Mouse (Mus musculus) retina, embryonic 14.5 days (tissue): ENCODE results near the gene Igf1.

ENCODE experiments used
- DNase-seq: peaks from one replicate; pipeline ENCODE4 v3.0.0-alpha.2; 2015; ENCODE audit warnings: low spot score

Gene Igf1

DNA sequence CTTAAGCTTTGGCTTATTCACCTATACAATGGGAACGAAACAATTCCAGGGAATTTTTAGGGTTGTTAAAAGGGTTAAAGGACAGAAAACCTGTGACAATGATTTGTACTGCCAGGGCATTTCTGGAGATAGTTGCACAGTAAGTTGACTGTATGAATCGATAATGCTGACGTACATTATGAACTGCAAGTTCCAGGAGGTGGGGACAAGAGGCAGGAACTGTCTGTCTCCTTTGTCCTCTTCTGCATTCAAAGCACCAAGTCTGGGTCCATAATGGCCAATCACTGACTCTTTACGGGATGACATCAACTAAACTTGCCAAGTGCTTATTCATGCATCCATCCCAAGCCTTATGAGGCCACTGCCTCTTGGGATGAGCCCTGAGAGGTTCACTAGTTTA is 39.3 kb downstream of the Igf1 start:
- no peak for DNase-seq

DNA sequence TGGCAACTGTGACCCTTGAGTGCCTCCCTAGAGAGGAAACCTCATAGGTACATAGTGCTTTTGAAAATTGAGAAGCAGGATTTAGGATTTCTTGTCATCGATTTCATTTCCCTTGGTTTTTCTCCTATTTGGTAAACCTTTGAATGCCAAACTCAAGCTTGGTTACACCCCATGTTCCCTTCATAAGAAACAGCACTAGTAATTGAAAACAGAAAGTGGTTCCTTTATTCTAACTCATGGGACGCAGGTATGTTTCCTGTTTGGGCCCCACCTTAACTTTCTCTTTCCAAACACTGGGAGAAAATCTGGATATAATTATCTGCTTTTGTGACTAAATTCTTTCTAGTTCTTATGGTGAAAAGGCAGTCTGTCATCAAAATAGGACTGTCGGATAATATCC is 40.8 kb downstream of the Igf1 start:
- DNase-seq: no peak

DNA sequence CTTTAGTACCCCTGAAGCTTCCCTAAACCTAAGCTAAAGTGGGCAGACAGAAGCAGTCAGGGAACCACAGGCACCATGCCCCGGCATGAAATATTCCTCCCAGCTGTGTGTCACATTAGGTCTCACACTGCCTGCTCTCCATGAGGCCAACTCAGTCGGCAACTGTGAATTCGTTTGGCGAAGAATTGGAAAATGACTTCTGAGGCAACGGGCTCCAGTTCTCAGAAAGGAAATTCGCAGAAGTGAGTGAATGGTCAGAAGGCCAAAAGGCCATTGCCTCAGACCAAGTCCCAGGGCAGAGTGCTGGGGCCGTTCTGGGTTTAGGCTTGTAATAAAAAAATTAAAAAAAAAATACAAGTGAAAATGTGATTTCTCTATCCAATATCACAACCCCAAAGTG is 43.9 kb downstream of the Igf1 start:
- no peak for DNase-seq

DNA sequence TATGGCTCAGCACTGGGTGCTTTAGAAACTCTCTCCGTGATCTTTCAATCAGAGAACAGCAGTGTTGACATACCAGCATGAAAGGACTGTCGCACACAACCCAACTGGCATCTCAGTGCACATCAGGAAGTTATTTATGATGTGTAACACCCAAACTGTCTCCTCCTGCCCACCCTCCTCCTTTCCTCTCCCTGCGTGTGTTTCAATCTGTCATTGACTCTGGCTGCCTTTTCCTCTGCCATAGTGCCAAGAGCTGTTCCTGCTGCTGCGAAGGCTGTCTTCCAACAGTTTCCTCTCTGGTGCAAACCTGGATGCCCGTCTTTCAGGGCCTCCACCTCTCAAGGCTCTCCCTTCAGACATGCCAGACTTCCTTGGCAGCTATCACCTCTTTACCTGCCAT is 46.3 kb downstream of the Igf1 start:
- no peak for DNase-seq

DNA sequence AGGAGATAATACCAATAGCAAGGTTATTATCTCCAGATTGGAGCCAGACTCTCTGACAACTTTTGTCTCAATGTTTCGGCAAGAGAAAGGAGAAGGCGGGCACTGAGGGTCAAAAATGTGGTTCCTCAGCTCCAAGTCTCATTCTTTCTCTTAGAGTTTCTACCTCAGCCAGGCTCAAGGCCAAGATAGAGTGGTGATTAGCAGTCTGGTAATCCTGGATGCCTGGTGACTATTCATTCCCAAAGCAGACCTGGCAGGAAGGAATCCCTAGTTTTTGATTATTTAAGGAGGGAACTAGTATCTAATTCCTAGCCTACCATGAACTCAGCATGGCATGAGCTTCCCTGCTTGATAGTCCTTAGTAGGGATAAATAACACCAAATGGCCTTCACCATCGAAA is 47.0 kb downstream of the Igf1 start:
- no peak for DNase-seq

DNA sequence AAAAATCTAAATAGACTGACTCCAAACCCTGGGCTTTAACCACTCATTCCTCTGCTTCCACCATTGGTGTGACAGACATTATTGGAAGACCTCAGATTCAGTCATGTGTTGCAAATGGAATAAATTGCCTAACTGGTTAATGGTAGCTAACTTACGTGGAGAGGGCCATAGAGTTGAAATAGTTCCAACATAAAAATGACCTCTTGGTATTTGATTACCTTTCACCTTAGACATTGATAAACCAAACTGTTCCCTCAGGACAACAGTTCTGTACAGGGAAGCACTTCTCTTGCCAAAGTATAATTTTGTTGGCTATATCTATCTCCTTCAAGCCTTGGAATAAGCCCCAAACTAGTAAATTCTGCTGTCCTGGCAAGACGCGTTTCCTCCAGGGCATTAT is 48.1 kb downstream of the Igf1 start:
- DNase-seq: no peak

DNA sequence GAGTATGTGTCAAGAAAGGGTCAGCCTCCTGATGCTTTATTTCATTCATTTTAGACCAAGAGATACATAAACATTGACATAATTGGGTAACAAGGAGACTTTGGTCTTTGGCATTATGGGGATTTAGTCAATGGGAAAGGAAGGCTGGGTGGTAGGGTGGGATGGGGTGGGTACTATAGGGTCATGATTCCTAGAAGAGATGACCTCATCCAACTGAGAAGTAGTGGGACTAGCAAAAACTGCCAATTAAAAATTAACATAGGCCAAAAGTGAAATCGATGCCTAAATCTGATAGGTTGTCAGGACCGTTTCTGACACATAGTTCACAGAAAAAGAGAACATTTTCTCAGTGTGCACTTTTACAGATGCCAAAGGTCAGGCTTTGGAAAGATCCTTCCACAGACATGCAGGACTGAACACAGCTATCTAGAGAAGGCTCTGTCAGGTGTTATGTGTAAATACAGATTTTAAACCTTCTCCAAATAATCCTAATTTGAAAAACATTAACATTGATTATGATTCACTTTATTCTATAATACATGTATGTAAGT is 48.8 kb downstream of the Igf1 start:
- DNase-seq: no peak

DNA sequence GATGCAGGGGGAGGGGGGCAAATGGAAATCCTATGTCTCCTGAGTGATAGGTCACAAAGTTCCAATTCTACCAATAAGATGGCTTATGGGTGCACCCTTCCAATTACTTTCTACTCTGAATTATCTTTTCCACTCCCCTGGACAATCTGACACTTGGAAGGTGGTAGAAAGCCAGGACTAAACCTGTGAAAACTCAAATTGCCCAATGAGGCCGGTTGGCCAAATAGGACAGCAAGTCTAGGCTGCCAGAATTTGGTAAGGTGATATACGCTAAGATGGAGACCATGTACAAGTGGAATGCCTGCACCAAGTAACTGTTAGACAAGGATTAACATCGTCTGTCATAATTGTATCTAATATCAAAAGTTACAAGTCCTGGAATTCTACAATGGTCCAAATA is 55.8 kb downstream of the Igf1 start:
- no peak for DNase-seq

DNA sequence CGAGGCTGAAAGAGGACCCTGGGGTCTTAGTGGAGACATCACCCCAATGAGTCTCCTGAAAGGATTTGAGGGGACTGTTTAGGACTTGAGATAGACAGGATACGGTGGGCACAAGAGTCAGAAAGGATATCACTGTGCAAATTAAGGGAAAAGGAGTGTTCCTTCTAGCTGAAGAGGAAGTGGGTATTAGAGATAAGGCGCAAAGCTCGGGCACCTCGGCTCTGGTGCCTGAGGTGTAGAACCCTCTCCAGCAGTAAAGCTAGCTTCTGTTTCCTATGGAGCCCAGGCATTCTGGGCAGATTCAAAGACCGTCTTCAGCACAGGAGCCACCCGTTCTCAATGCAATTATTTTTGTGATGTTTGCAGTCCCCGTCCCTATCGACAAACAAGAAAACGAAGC is 56.9 kb downstream of the Igf1 start:
- no peak for DNase-seq

DNA sequence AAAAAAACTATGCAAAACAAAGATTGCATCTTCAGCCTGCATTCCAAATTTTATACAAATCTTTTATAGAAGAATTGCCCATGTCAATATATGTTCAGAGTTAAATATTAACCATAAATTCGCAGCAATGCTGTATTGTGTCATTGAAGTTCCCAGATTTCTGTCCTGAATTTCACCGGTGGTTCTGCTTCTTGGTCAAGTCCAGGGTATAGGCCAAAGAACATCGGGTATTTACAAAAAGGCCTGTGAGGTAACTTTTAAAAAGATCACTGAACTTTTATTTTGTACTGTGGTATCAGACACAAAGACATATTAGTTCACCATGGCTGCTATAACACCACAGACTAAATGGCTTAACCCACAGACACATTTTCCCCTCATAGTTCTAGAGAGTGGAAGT is 57.7 kb downstream of the Igf1 start:
- DNase-seq: no peak

DNA sequence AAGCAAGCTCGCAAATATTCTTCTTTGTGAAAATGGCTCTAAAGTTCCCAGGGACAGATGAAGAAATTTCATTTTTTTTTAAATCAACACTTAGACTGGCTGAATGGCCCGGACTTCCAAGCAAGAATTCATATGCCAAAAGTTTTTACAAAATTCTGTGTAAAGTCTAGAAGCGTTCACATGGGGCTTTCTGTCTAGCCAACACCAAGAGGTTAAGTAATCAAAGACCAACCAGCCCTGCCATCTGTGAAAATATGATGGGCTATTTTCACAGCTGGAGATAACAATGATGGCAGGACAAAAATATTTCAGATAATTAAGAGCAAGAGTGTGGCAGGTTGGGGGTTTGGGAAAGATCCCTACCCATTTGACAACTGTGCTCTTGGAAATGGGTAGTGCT is 64.2 kb downstream of the Igf1 start:
- no peak for DNase-seq

DNA sequence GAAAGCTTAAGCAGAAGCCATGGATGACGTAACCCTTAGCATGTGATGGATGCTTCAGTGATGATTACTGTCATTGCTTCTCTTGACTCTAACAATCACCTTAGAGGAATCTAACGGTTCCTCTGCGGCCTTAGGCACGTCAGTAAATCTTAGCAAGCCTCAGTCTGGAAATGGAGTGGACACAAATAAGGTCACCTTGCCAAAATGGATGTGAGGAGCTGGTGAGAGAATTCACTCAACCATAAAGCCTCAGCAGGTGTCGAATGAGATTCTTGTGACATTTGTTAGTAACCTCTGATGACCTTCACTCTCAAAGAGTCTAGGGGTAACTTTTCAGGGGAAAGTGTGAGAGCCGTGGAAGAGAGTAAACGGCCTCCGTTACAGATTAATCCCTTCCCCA is 68.5 kb downstream of the Igf1 start:
- peak; percentile 26 for DNase-seq

DNA sequence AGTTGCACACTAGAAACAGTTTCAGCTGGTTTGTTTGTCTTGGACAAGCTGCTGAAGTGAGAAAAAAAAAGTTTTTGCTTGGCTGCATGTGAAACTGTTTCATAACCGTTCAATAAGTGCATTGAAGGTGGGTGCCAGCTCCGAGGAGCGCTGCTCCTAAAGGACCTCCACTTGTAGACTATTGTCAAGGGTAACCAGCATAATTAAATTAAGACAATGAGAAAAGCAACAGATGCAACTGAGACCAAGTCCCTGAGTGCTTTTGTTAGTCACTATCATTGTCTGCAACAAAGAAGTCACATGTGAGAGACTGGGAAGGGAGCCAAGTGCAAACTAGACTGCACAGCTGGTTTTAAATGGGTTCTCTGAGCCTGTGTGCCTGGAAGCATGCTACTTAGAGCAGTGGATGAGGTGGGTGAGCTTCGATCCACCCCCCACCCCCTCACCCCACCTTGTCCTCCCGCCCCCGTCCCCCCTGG is 69.1 kb downstream of the Igf1 start:
- DNase-seq: peak; percentile 75

DNA sequence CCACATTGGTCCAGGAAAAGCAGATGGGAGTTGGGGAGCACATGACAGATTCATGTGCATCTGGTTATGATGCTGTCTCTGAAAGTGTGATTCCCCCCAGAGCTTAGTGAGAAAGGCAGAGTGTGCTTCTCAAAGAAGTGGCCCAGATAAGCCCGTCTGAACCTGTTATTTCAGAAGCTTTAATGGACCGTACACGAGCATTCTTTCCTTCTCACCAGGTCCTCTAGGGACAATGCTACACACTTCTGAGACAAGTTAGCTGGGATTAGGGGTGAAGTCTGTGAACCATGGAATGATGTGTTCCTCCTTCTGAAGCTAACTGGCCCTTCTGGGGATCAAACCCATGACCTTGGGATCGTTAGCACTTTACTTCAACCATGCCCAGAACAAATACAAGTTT is 90.1 kb downstream of the Igf1 start:
- peak; percentile 87 for DNase-seq

DNA sequence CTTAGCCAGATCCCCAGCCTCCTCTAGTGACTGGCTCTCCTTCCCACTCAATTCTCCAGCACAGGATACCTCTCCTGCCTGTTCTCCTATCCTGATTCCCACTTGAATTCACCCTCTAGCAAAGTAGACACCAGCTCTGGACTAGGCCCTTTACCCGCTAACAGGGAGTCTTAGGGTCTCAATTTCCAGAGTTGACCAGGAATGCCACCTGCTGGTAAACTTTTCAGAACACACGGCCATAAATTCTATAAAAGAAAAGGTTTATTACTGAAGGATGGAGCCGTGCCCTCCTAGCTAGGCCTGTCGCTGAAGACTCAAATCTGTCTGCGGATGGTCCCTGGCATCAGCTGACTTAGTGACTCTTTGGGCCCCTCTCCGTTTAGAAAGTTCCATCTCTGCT is 113.5 kb downstream of the Igf1 start:
- DNase-seq: peak; percentile 27

DNA sequence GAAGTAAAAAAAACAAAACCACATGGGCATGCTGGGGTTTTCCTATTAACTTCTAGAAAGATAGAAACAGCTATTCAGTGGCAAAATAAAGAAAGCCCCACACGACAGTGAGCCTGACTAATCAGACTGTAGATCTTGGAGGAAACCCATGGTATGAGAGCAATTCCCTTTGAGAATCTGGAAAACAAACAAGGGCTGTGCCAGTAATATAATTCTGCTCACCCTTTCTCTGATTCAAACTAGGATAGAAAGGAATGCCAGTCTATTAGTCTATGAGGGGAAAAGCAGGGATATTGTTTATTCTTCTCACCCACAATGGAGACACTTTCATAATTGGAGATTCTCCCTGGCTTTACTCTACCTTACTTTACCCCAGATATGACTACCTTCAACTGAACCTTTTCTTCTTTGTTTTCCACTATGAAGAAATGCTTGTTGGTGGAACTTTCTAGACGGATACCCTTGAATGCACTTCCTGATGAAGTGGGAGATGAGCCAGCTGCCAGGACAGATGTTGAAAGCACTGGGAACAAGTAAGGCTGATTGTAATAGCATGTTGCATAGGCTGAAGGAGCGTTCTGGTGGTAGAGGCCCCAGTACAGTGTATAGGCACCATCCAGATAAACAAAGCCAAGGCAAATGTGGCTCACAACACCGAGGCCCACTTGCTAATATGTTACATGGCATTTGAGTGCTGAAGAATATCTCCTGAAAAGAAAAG is 116.0 kb downstream of the Igf1 start:
- DNase-seq: no peak

DNA sequence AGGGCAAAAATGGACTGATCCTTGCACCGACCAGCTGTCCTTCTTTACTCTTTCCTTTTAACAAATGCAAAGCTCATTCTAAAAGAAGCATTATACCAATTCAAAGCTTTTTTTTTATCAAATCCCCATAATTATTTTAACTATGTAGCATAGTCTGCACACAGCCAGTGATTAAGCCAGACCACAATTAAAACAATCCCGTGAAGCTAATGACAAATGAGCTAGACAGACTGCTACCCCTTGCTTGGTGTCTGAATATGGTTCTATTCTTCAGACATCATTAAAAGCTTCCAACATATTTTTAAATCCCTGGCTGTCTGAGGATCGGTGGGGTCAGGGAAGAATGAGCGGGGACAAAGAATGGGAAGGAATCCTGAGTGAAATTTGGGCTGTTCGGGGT is 127.3 kb downstream of the Igf1 start:
- no peak for DNase-seq

DNA sequence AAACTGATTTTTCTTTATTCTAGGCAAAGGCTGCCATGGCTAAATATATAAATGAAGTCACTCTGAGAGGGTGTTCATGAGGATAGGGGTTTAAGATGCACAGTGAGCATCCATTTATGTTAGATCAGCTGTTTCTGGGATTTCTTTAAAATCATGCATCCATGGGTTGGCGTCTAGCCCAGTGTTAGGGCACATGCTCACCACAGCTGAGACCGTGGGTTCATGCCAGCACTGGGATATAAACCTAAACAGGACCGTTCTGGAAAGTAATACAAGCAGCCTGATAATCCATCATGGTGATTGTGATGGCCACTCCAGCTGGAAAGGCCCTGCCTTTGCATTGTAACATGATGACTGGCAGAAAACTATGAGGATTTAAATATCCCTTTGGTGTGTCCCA is 128.1 kb downstream of the Igf1 start:
- DNase-seq: no peak
